23 mouse cellular contexts compared by ENCODE assay signal in the genomic region with DNA sequence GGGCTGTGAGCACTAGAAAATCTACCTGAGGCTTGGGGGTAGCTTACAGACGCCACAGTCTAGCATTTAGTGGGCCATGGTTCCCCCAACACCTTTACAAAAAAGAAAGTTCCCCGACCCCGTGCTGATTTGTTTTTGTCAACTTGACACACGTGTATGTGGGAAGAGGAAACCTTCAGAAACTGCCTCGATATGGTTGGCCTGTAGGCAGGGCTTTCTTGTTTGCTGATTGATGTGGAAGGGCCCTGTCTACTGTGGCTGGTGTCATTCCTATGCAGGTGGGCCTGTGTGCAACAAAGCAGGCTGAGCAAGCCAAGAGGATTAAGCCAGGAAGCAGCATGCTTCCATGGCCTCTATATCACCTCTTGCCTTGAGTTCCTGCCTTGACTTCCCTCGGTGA. TPM values are rescaled to one million over a fixed set of nuclear protein-coding genes. Genes with fewer than 3 reads are reported as not detected.
A peak's percentile ranks its signal among the peaks of the same experiment; 100 is the strongest.
DNase-seq lines count a peak whose midpoint lies in the region; ATAC-seq lines count a peak whose summit lies in the region.
"Had no signal": no experiment of that assay in that cellular context is flagged by ENCODE, and none has a peak within 500 bp of the region (broad histone marks: within the 10 kb centered on the region; RNA-seq: fewer than 3 reads in every experiment).

No protein-coding gene starts in this region.

- no peak overlapping the region for H3K9ac ChIP-seq in liver, embryonic 12.5 days
- no peak overlapping the region for H3K9ac ChIP-seq in liver, embryonic 11.5 days (ENCODE audit: low read depth, low read length)
- H3K9ac ChIP-seq: embryonic facial prominence, embryonic 12.5 days; forebrain, embryonic 13.5 days; forebrain, embryonic 15.5 days; forebrain, postnatal 0 days had no signal

- H3K4me1 ChIP-seq in liver, embryonic 12.5 days: peaks cover 54% of the 10 kb centered on the region
- H3K4me1 ChIP-seq in liver, embryonic 11.5 days (replicated peaks; ENCODE audit: control insufficient read depth, insufficient read depth, low read length): peaks cover 29% of the 10 kb centered on the region

- H3K27ac ChIP-seq in liver, embryonic 12.5 days: peak overlapping the region; percentile 41; the same call in 1 of the 2 replicates
- no peak overlapping the region for H3K27ac ChIP-seq in liver, embryonic 11.5 days (ENCODE audit: low read depth, low read length)
- H3K27ac ChIP-seq: embryonic facial prominence, embryonic 10.5 days; embryonic facial prominence, embryonic 12.5 days; forebrain, embryonic 13.5 days; forebrain, embryonic 15.5 days had no signal

- peaks cover 36% of the 10 kb centered on the region for H3K36me3 ChIP-seq in liver, embryonic 12.5 days
- H3K36me3 ChIP-seq in liver, embryonic 11.5 days (ENCODE audit: control insufficient read depth, insufficient read depth, low read length): peaks cover 28% of the 10 kb centered on the region

- no peaks in the 10 kb centered on the region for H3K9me3 ChIP-seq in liver, embryonic 12.5 days (replicated peaks)
- no peaks in the 10 kb centered on the region for H3K9me3 ChIP-seq in liver, embryonic 11.5 days (ENCODE audit: control insufficient read depth, low read length)
- H3K9me3 ChIP-seq: embryonic facial prominence, embryonic 10.5 days; embryonic facial prominence, embryonic 12.5 days; forebrain, embryonic 13.5 days; forebrain, embryonic 15.5 days; G1E had no signal

- no peak overlapping the region for H3K4me2 ChIP-seq in liver, embryonic 12.5 days
- H3K4me2 ChIP-seq in liver, embryonic 11.5 days: no peak overlapping the region
- H3K4me2 ChIP-seq: embryonic facial prominence, embryonic 12.5 days; forebrain, embryonic 13.5 days; forebrain, embryonic 15.5 days had no signal

- ATAC-seq in liver, embryonic 12.5 days: no peak
- no peak for ATAC-seq in liver, embryonic 11.5 days (replicated peaks; ENCODE audit: low FRiP score)
- ATAC-seq: activated CD4-positive, CD25-positive, alpha-beta regulatory T cell, adult 4 months; CD4-positive, CD25-positive, alpha-beta regulatory T cell, adult 4 months; forebrain, embryonic 13.5 days; forebrain, embryonic 15.5 days; forebrain, postnatal 0 days; Patski had no signal

- peak; percentile 4 to 32 for DNase-seq in adrenal gland, adult (ENCODE audit: inconsistent age in 2 of 2, low spot score in 1 of 2)
- DNase-seq in adrenal gland, postnatal 4 days (ENCODE audit: low spot score in 2 of 2): no peak
- peak; percentile 16 for DNase-seq in cerebellum, adult 11-12 months
- DNase-seq in cerebellum, postnatal 10 days: no peak
- no peak for DNase-seq in liver, embryonic 11.5 days (ENCODE audit: low spot score)
- peak; percentile 52 for DNase-seq in thymus, postnatal 0 days (ENCODE audit: low spot score)
- DNase-seq in thymus, postnatal 25 days: no peak
- DNase-seq: adrenal gland, adult 8-10 months; adrenal gland, postnatal 25 days; B cell, adult 2 months; cerebellum, postnatal 25 days; forebrain, postnatal 0 days had no signal

- WGBS in liver, embryonic 12.5 days (ENCODE audit: insufficient replicate concordance): 71% methylated on average over 6 of the region's 6 CpGs
- WGBS in liver, embryonic 11.5 days: 80% methylated on average over 6 of the region's 6 CpGs

- H3K27me3 ChIP-seq in liver, embryonic 12.5 days (replicated peaks): no peaks in the 10 kb centered on the region
- no peaks in the 10 kb centered on the region for H3K27me3 ChIP-seq in liver, embryonic 11.5 days (replicated peaks; ENCODE audit: control insufficient read depth, insufficient read depth, low read length)
- H3K27me3 ChIP-seq: CH12.LX; embryonic facial prominence, embryonic 12.5 days; forebrain, embryonic 13.5 days; forebrain, embryonic 15.5 days; Patski had no signal

- no peak overlapping the region for H3K4me3 ChIP-seq in liver, embryonic 12.5 days
- no peak overlapping the region for H3K4me3 ChIP-seq in liver, embryonic 11.5 days (ENCODE audit: low read depth, low read length)
- H3K4me3 ChIP-seq: embryonic facial prominence, embryonic 12.5 days; forebrain, embryonic 13.5 days; forebrain, embryonic 15.5 days had no signal

RNA-seq across cellular contexts. Expression of gene Prdx5, which starts 3.1 kb away (rescaled TPM):
- total RNA-seq in adrenal gland, postnatal 4 days (2021): 100 to 1,000 TPM; 199 to 210 TPM
- polyA plus RNA-seq in liver, embryonic 12.5 days (2016; fragmentation: Nextera tagmentation; extraction: Ambion mirVana): 94.2 and 101 TPM in 2 replicates
- polyA plus RNA-seq in liver, embryonic 11.5 days (2014; fragmentation: Nextera tagmentation; extraction: Ambion mirVana): 106 and 117 TPM in 2 replicates
- polyA plus RNA-seq in thymus, postnatal 0 days (2015; fragmentation: Nextera tagmentation; extraction: Ambion mirVana): 276 and 282 TPM in 2 replicates

RNA-seq across cellular contexts. Expression of gene Trmt112, which starts 3.5 kb away (rescaled TPM):
- total RNA-seq in adrenal gland, postnatal 4 days (2021): 100 to 1,000 TPM in 1 of 2 experiments, 10 to 100 TPM in 1; 98.3 to 101 TPM
- polyA plus RNA-seq in liver, embryonic 12.5 days (2016; fragmentation: Nextera tagmentation; extraction: Ambion mirVana): 115 TPM in 2 replicates
- 167 and 169 TPM in 2 replicates for polyA plus RNA-seq in liver, embryonic 11.5 days (2014; fragmentation: Nextera tagmentation; extraction: Ambion mirVana)
- polyA plus RNA-seq in thymus, postnatal 0 days (2015; fragmentation: Nextera tagmentation; extraction: Ambion mirVana): 234 and 240 TPM in 2 replicates

RNA-seq across cellular contexts. Expression of gene Esrra, which starts 8.6 kb away (rescaled TPM):
- 10 to 100 TPM; 47.0 to 47.9 TPM for total RNA-seq in adrenal gland, postnatal 4 days (2021)
- 6.5 and 6.8 TPM in 2 replicates for polyA plus RNA-seq in liver, embryonic 12.5 days (2016; fragmentation: Nextera tagmentation; extraction: Ambion mirVana)
- 4.1 and 5.9 TPM in 2 replicates for polyA plus RNA-seq in liver, embryonic 11.5 days (2014; fragmentation: Nextera tagmentation; extraction: Ambion mirVana)
- 11.4 and 13.7 TPM in 2 replicates for polyA plus RNA-seq in thymus, postnatal 0 days (2015; fragmentation: Nextera tagmentation; extraction: Ambion mirVana)

RNA-seq across cellular contexts. Expression of gene Catsperz, which starts 12.1 kb away (rescaled TPM):
- total RNA-seq in adrenal gland, postnatal 4 days (2021): 1 to 10 TPM; 1.2 to 1.4 TPM
- 0.80 and 0.93 TPM in 2 replicates for polyA plus RNA-seq in liver, embryonic 12.5 days (2016; fragmentation: Nextera tagmentation; extraction: Ambion mirVana)
- 0.49 and 0.91 TPM in 2 replicates for polyA plus RNA-seq in liver, embryonic 11.5 days (2014; fragmentation: Nextera tagmentation; extraction: Ambion mirVana)
- 7.4 and 8.0 TPM in 2 replicates for polyA plus RNA-seq in thymus, postnatal 0 days (2015; fragmentation: Nextera tagmentation; extraction: Ambion mirVana)
- total RNA-seq: adrenal gland, adult 8-10 months; adrenal gland, postnatal 25 days; CH12.LX had no signal
- polyA plus RNA-seq: activated CD4-positive, CD25-positive, alpha-beta regulatory T cell, adult 4 months; CD4-positive, CD25-positive, alpha-beta regulatory T cell, adult 4 months; forebrain, embryonic 11.5 days; forebrain, embryonic 13.5 days; G1E had no signal

RNA-seq across cellular contexts. Expression of gene Kcnk4, which starts 21.3 kb away (rescaled TPM):
- under 1 TPM; 0.14 to 0.34 TPM for total RNA-seq in adrenal gland, postnatal 4 days (2021)
- 0.05 TPM in 1 of 2 replicates, not detected in the other for polyA plus RNA-seq in liver, embryonic 12.5 days (2016; fragmentation: Nextera tagmentation; extraction: Ambion mirVana)
- 0.18 and 0.38 TPM in 2 replicates for polyA plus RNA-seq in liver, embryonic 11.5 days (2014; fragmentation: Nextera tagmentation; extraction: Ambion mirVana)
- polyA plus RNA-seq in thymus, postnatal 0 days (2015; fragmentation: Nextera tagmentation; extraction: Ambion mirVana): 3.6 and 5.0 TPM in 2 replicates
- total RNA-seq: G1E had no signal
- polyA plus RNA-seq: activated CD4-positive, CD25-positive, alpha-beta regulatory T cell, adult 4 months; CD4-positive, CD25-positive, alpha-beta regulatory T cell, adult 4 months; embryonic facial prominence, embryonic 10.5 days; forebrain, embryonic 11.5 days; forebrain, embryonic 13.5 days had no signal

Comparison
In these comparisons a context has a peak if more than half of its experiments do, and no peak if none do; other contexts are left out.
1. DNase-seq: peak in adrenal gland, adult (2 of 2), cerebellum, adult 11-12 months (single experiment) and thymus, postnatal 0 days (single experiment); none in adrenal gland, postnatal 4 days (0 of 2), cerebellum, postnatal 10 days (0 of 2), liver, embryonic 11.5 days (single experiment) and thymus, postnatal 25 days (single experiment).